In the genomic region with DNA sequence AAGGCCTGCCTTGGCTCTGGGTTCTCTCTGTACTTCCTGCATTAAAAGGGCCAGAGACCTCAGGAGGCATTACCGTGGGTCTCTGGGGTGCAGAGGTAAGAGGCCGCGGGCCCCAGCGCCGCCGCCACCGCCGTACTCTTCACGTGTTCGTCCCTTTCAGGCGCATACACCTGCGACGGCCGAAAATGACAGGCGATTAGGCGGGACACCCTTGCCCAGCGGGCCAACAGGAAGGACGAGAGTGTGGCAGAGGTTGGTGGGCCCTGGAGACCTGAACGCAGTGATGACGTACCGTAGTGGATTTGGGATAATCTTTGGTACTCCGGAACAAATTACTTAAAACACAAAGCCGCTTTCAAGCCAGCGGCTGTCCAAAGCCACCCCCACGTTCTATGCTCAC, we compare ENCODE assay signal across 14 mouse cellular contexts. TPM values are rescaled to one million over a fixed set of nuclear protein-coding genes. Genes with fewer than 3 reads are reported as not detected.
DNase-seq lines count a peak whose midpoint lies in the region; ATAC-seq and TF ChIP-seq lines count a peak whose summit lies in the region.
"Had no signal": no experiment of that assay in that cellular context is flagged by ENCODE, and none has a peak within 500 bp of the region (broad histone marks: within the 10 kb centered on the region; RNA-seq: fewer than 3 reads in every experiment).

No protein-coding gene starts in this region.

- WGBS in forebrain, embryonic 13.5 days = under 1% methylated on average over 25 of the region's 25 CpGs
- under 1% methylated on average over 25 of the region's 25 CpGs for WGBS in forebrain, embryonic 16.5 days
- under 1% methylated on average over 25 of the region's 25 CpGs for WGBS in lung, embryonic 14.5 days
- 2% methylated on average over 25 of the region's 25 CpGs for WGBS in lung, adult 2 months
- WGBS in embryonic facial prominence, embryonic 14.5 days = 5% methylated on average over 25 of the region's 25 CpGs
- WGBS in midbrain, embryonic 15.5 days = 1% methylated on average over 25 of the region's 25 CpGs

- no peak for TF ChIP-seq CTCF in lung, embryonic 14.5 days (IDR thresholded peaks at IDR 0.05; ENCODE audit: low read depth)
- TF ChIP-seq CTCF in lung, adult 2 months (IDR thresholded peaks at IDR 0.05; ENCODE audit: insufficient read depth, low read length) = no peak

- 0 out of 2 replicates have a peak overlapping the region, but pooled peaks have one; percentile 12 for H3K4me3 ChIP-seq in forebrain, embryonic 13.5 days
- no peak overlapping the region for H3K4me3 ChIP-seq in forebrain, embryonic 16.5 days (replicated peaks; ENCODE audit: low read length)
- H3K4me3 ChIP-seq in lung, embryonic 14.5 days (ENCODE audit: low read depth, low read length) = no peak overlapping the region
- no peak overlapping the region for H3K4me3 ChIP-seq in lung, adult 2 months (replicated peaks; ENCODE audit: extremely low read depth, low read depth, low read length)
- H3K4me3 ChIP-seq in embryonic facial prominence, embryonic 14.5 days (ENCODE audit: low read depth, low read length) = peak overlapping the region; percentile 24; the same call in 1 of the 2 replicates
- H3K4me3 ChIP-seq in midbrain, embryonic 15.5 days = 0 out of 2 replicates have a peak overlapping the region, but pooled peaks have one; percentile 11

- H3K27me3 ChIP-seq in forebrain, embryonic 13.5 days = peaks cover 100% of the 10 kb centered on the region
- H3K27me3 ChIP-seq in forebrain, embryonic 16.5 days (replicated peaks; ENCODE audit: control insufficient read depth, insufficient read depth, low read length) = peaks cover 83% of the 10 kb centered on the region
- peaks cover 99% of the 10 kb centered on the region for H3K27me3 ChIP-seq in lung, embryonic 14.5 days (ENCODE audit: insufficient read depth, low read length)
- peaks cover 99% of the 10 kb centered on the region for H3K27me3 ChIP-seq in embryonic facial prominence, embryonic 14.5 days (replicated peaks; ENCODE audit: control insufficient read depth, insufficient read depth, low read length)
- peaks cover 96% of the 10 kb centered on the region for H3K27me3 ChIP-seq in midbrain, embryonic 15.5 days (replicated peaks)

- TF ChIP-seq POLR2A in lung, adult 2 months (IDR thresholded peaks at IDR 0.05; ENCODE audit: borderline replicate concordance, extremely low read depth, low read depth, low read length) = no peak

- DNase-seq in lung, embryonic 14.5 days = no peak
- DNase-seq in lung, adult 2 months = no peak
- no peak for DNase-seq in embryonic facial prominence, embryonic 14.5 days (ENCODE audit: low spot score)
- no peak for DNase-seq in left cerebral cortex, postnatal 4 days
- DNase-seq in spleen, postnatal 10 days (ENCODE audit: low spot score in 2 of 2) = no peak
- DNase-seq: adrenal gland, postnatal 36 days; cerebellum, adult 18-20 months; kidney, adult 11 months had no signal

- no peaks in the 10 kb centered on the region for H3K36me3 ChIP-seq in forebrain, embryonic 13.5 days (ENCODE audit: poor library complexity, severe bottlenecking)
- no peaks in the 10 kb centered on the region for H3K36me3 ChIP-seq in forebrain, embryonic 16.5 days (ENCODE audit: control insufficient read depth, insufficient read depth)
- no peaks in the 10 kb centered on the region for H3K36me3 ChIP-seq in lung, embryonic 14.5 days (ENCODE audit: insufficient read depth)
- no peaks in the 10 kb centered on the region for H3K36me3 ChIP-seq in embryonic facial prominence, embryonic 14.5 days (ENCODE audit: control insufficient read depth, insufficient read depth, low read length)
- no peaks in the 10 kb centered on the region for H3K36me3 ChIP-seq in midbrain, embryonic 15.5 days (replicated peaks)

- 0 out of 2 replicates have a peak overlapping the region, but pooled peaks have one; percentile 43 for H3K4me2 ChIP-seq in forebrain, embryonic 13.5 days
- H3K4me2 ChIP-seq in forebrain, embryonic 16.5 days (ENCODE audit: low read length) = no peak overlapping the region
- H3K4me2 ChIP-seq in lung, embryonic 14.5 days = 0 out of 2 replicates have a peak overlapping the region, but pooled peaks have one; percentile 3
- H3K4me2 ChIP-seq in embryonic facial prominence, embryonic 14.5 days (ENCODE audit: low read depth, low read length) = no peak overlapping the region
- no peak overlapping the region for H3K4me2 ChIP-seq in midbrain, embryonic 15.5 days

- peaks cover 46% of the 10 kb centered on the region for H3K4me1 ChIP-seq in forebrain, embryonic 13.5 days
- H3K4me1 ChIP-seq in forebrain, embryonic 16.5 days (replicated peaks; ENCODE audit: control insufficient read depth, insufficient read depth, low read length) = peaks cover 34% of the 10 kb centered on the region
- no peaks in the 10 kb centered on the region for H3K4me1 ChIP-seq in lung, embryonic 14.5 days (ENCODE audit: insufficient read depth)
- H3K4me1 ChIP-seq in lung, adult 2 months (ENCODE audit: control insufficient read depth, insufficient read depth, low read length) = peaks cover 4% of the 10 kb centered on the region; the same call in 1 of the 2 replicates
- H3K4me1 ChIP-seq in embryonic facial prominence, embryonic 14.5 days (ENCODE audit: control insufficient read depth, insufficient read depth, low read length) = peaks cover 14% of the 10 kb centered on the region
- H3K4me1 ChIP-seq in midbrain, embryonic 15.5 days = peaks cover 61% of the 10 kb centered on the region

- ATAC-seq in forebrain, embryonic 13.5 days = no peak
- ATAC-seq in forebrain, embryonic 16.5 days = no peak
- ATAC-seq in lung, embryonic 14.5 days (ENCODE audit: insufficient read depth) = no peak
- no peak for ATAC-seq in embryonic facial prominence, embryonic 14.5 days (ENCODE audit: low read depth)
- ATAC-seq in midbrain, embryonic 15.5 days (replicated peaks) = no peak

- no peak overlapping the region for H3K9ac ChIP-seq in forebrain, embryonic 13.5 days
- no peak overlapping the region for H3K9ac ChIP-seq in forebrain, embryonic 16.5 days (replicated peaks; ENCODE audit: low read depth, low read length)
- no peak overlapping the region for H3K9ac ChIP-seq in lung, embryonic 14.5 days
- no peak overlapping the region for H3K9ac ChIP-seq in embryonic facial prominence, embryonic 14.5 days (ENCODE audit: low read depth, low read length)
- H3K9ac ChIP-seq in midbrain, embryonic 15.5 days = no peak overlapping the region

- intact Hi-C loops in left cerebral cortex, postnatal 4 days (cut with DNase I) = no loop called here

- no peaks in the 10 kb centered on the region for H3K9me3 ChIP-seq in forebrain, embryonic 13.5 days (replicated peaks)
- H3K9me3 ChIP-seq in forebrain, embryonic 16.5 days (ENCODE audit: control insufficient read depth, low read length) = no peaks in the 10 kb centered on the region
- H3K9me3 ChIP-seq in lung, embryonic 14.5 days (ENCODE audit: low read depth, low read length) = no peaks in the 10 kb centered on the region
- H3K9me3 ChIP-seq in embryonic facial prominence, embryonic 14.5 days (ENCODE audit: control insufficient read depth, low read length) = no peaks in the 10 kb centered on the region
- no peaks in the 10 kb centered on the region for H3K9me3 ChIP-seq in midbrain, embryonic 15.5 days

- no peak overlapping the region for H3K27ac ChIP-seq in forebrain, embryonic 13.5 days
- no peak overlapping the region for H3K27ac ChIP-seq in forebrain, embryonic 16.5 days (ENCODE audit: low read length)
- H3K27ac ChIP-seq in lung, embryonic 14.5 days (ENCODE audit: low read depth) = no peak overlapping the region
- no peak overlapping the region for H3K27ac ChIP-seq in embryonic facial prominence, embryonic 14.5 days (replicated peaks; ENCODE audit: low read depth, low read length)
- no peak overlapping the region for H3K27ac ChIP-seq in midbrain, embryonic 15.5 days

RNA-seq across cellular contexts. Expression of gene Skor1, which starts 5.5 kb away (rescaled TPM):
- 0.28 and 0.55 TPM in 2 replicates for polyA plus RNA-seq in forebrain, embryonic 13.5 days (2015; fragmentation: Nextera tagmentation; extraction: Ambion mirVana)
- 0.24 and 0.32 TPM in 2 replicates for polyA plus RNA-seq in forebrain, embryonic 16.5 days (2015; fragmentation: Nextera tagmentation; extraction: Ambion mirVana)
- not detected in 2 replicates for polyA plus RNA-seq in lung, embryonic 14.5 days (2014; fragmentation: Nextera tagmentation; extraction: Ambion mirVana)
- polyA plus RNA-seq in lung, adult 2 months (2012; rRNA removed) = 0.02 and 0.07 TPM in 2 replicates
- 0.04 TPM in 1 of 2 replicates, not detected in the other for polyA plus RNA-seq in embryonic facial prominence, embryonic 14.5 days (2014; fragmentation: Nextera tagmentation; extraction: Ambion mirVana)
- 1.6 and 1.9 TPM in 2 replicates for polyA plus RNA-seq in midbrain, embryonic 15.5 days (2015; fragmentation: Nextera tagmentation; extraction: Ambion mirVana)
- total RNA-seq in left cerebral cortex, postnatal 4 days (2021) = under 1 TPM; 0.10 to 0.56 TPM
- total RNA-seq: megakaryocyte, adult 5-6 weeks had no signal
- polyA plus RNA-seq: C2C12; liver, embryonic 16.5 days had no signal

Comparison
In these comparisons a context has a peak if more than half of its experiments do, and no peak if none do; other contexts are left out.
1. H3K4me2 ChIP-seq: peak in forebrain, embryonic 13.5 days (single experiment) and lung, embryonic 14.5 days (single experiment); none in forebrain, embryonic 16.5 days (single experiment), embryonic facial prominence, embryonic 14.5 days (single experiment) and midbrain, embryonic 15.5 days (single experiment).
2. H3K4me3 ChIP-seq: peak in forebrain, embryonic 13.5 days (single experiment), embryonic facial prominence, embryonic 14.5 days (single experiment) and midbrain, embryonic 15.5 days (single experiment); none in forebrain, embryonic 16.5 days (single experiment), lung, embryonic 14.5 days (single experiment) and lung, adult 2 months (single experiment).